Mouse (Mus musculus) mesoderm, embryonic 11.5 days (tissue): ENCODE results near the gene Tedc1.

Experiments used
- DNase-seq: peaks from one replicate; pipeline ENCODE4 v3.0.0-alpha.2; 2012; ENCODE audit warnings: low read depth, low spot score

The Tedc1 gene

GRCm38 (mm10) chr12:113138901-113139864 is 17.0 kb upstream of the Tedc1 start:
- DNase-seq = no peak

- peak; percentile 94 for DNase-seq
Observed at GRCm38 (mm10) chr12:113139908-113140615, 16.2 kb upstream of the Tedc1 start, which contains the start of gene Crip2. Crip2 (plus strand) TSS chr12:113140236.

- no peak for DNase-seq
Observed at GRCm38 (mm10) chr12:113140616-113141411, 15.4 kb upstream of the Tedc1 start.

GRCm38 (mm10) chr12:113141531-113141973 is 14.7 kb upstream of the Tedc1 start:
- DNase-seq = no peak

GRCm38 (mm10) chr12:113142021-113142975 is 13.9 kb upstream of the Tedc1 start:
- DNase-seq = no peak

- DNase-seq = no peak
Observed at GRCm38 (mm10) chr12:113143164-113143563, 13.1 kb upstream of the Tedc1 start.

GRCm38 (mm10) chr12:113144001-113144756 is 12.0 kb upstream of the Tedc1 start:
- no peak for DNase-seq

- DNase-seq = no peak
Observed at GRCm38 (mm10) chr12:113144886-113145285, 11.3 kb upstream of the Tedc1 start.

GRCm38 (mm10) chr12:113145591-113145990 is 10.6 kb upstream of the Tedc1 start:
- no peak for DNase-seq

- DNase-seq = peak; percentile 84
Observed at GRCm38 (mm10) chr12:113146112-113147057, 9.8 kb upstream of the Tedc1 start, which contains the start of gene Crip1. Crip1 (plus strand) TSS chr12:113146316.

- DNase-seq = no peak
Observed at GRCm38 (mm10) chr12:113147481-113147880, 8.7 kb upstream of the Tedc1 start.

- DNase-seq = no peak
Observed at GRCm38 (mm10) chr12:113148381-113149035, 7.7 kb upstream of the Tedc1 start.

- no peak for DNase-seq
Observed at GRCm38 (mm10) chr12:113149341-113149740, 6.9 kb upstream of the Tedc1 start.

- no peak for DNase-seq
Observed at GRCm38 (mm10) chr12:113149896-113150295, 6.3 kb upstream of the Tedc1 start.

- no peak for DNase-seq
Observed at GRCm38 (mm10) chr12:113150591-113150990, 5.6 kb upstream of the Tedc1 start.

GRCm38 (mm10) chr12:113151046-113151445 is 5.2 kb upstream of the Tedc1 start:
- no peak for DNase-seq

- no peak for DNase-seq
Observed at GRCm38 (mm10) chr12:113151661-113152271, 4.5 kb upstream of the Tedc1 start.

GRCm38 (mm10) chr12:113152272-113152661 is 4.0 kb upstream of the Tedc1 start:
- DNase-seq = no peak
